ENCODE assay signal across 8 mouse cellular contexts in genomic region chr2:163918317-163919258, GRCm38 (mm10). TPM values are rescaled to one million over a fixed set of nuclear protein-coding genes. Genes with fewer than 3 reads are reported as not detected.
DNase-seq lines count a peak whose midpoint lies in the region; ATAC-seq and TF ChIP-seq lines count a peak whose summit lies in the region.

TSS of gene Rims4 (minus strand) at chr2:163918683.

- H3K9ac ChIP-seq in forebrain, embryonic 14.5 days (ENCODE audit: low read length): peak within 1 kb of the TSS; percentile 77
- peak within 1 kb of the TSS; percentile 85 for H3K9ac ChIP-seq in hindbrain, embryonic 13.5 days
- peak within 1 kb of the TSS; percentile 84 for H3K9ac ChIP-seq in neural tube, embryonic 13.5 days

- no peaks in the 10 kb centered on the region for H3K4me1 ChIP-seq in kidney, adult 2 months (ENCODE audit: control insufficient read depth, insufficient read depth, low read length)
- H3K4me1 ChIP-seq in forebrain, embryonic 14.5 days (ENCODE audit: control insufficient read depth, insufficient read depth, low read length): peaks cover 16% of the 10 kb centered on the region
- peaks cover 55% of the 10 kb centered on the region for H3K4me1 ChIP-seq in hindbrain, embryonic 13.5 days (replicated peaks)
- peaks cover 30% of the 10 kb centered on the region for H3K4me1 ChIP-seq in neural tube, embryonic 13.5 days (replicated peaks)

- no peak for TF ChIP-seq POLR2A in kidney, adult 2 months (IDR thresholded peaks at IDR 0.05; ENCODE audit: low read depth, low read length)

- H3K36me3 ChIP-seq in kidney, adult 2 months (ENCODE audit: control insufficient read depth, insufficient read depth, low read length): no peaks in the 10 kb centered on the region
- H3K36me3 ChIP-seq in forebrain, embryonic 14.5 days (ENCODE audit: control insufficient read depth, insufficient read depth, low read length): no peaks in the 10 kb centered on the region
- no peaks in the 10 kb centered on the region for H3K36me3 ChIP-seq in hindbrain, embryonic 13.5 days
- H3K36me3 ChIP-seq in neural tube, embryonic 13.5 days: no peaks in the 10 kb centered on the region

- peak; percentile 8 for DNase-seq in kidney, adult 2 months
- no peak for DNase-seq in kidney, adult 9 months
- DNase-seq in forebrain, embryonic 14.5 days (ENCODE audit: low spot score): peak; percentile 82
- peak; percentile 69 to 87 for DNase-seq in left cerebral cortex, postnatal 36 days (ENCODE audit: low spot score in 2 of 2)
- no peak for DNase-seq in spleen, adult 18-20 months

- H3K27ac ChIP-seq in kidney, adult 2 months (ENCODE audit: insufficient read depth, low read depth, low read length): no peak within 1 kb of the TSS
- no peak within 1 kb of the TSS for H3K27ac ChIP-seq in forebrain, embryonic 14.5 days (ENCODE audit: low read depth, low read length)
- H3K27ac ChIP-seq in hindbrain, embryonic 13.5 days: peak within 1 kb of the TSS; percentile 76
- peak within 1 kb of the TSS; percentile 62; the same call in 1 of the 2 replicates for H3K27ac ChIP-seq in neural tube, embryonic 13.5 days (replicated peaks)

- H3K27me3 ChIP-seq in kidney, adult 2 months (replicated peaks; ENCODE audit: control insufficient read depth, insufficient read depth, low read length): peaks cover 2% of the 10 kb centered on the region; the same call in 1 of the 2 replicates
- H3K27me3 ChIP-seq in forebrain, embryonic 14.5 days (replicated peaks; ENCODE audit: control insufficient read depth, insufficient read depth, low read length): peaks cover 36% of the 10 kb centered on the region
- H3K27me3 ChIP-seq in hindbrain, embryonic 13.5 days: peaks cover 72% of the 10 kb centered on the region
- peaks cover 74% of the 10 kb centered on the region for H3K27me3 ChIP-seq in neural tube, embryonic 13.5 days

- TF ChIP-seq CTCF in kidney, adult 2 months (conservative IDR thresholded peaks at IDR 0.05; ENCODE audit: insufficient read depth, insufficient read length, low read depth, low read length): no peak

- peak within 1 kb of the TSS; percentile 93 for H3K4me2 ChIP-seq in forebrain, embryonic 14.5 days (ENCODE audit: low read length)
- peak within 1 kb of the TSS; percentile 92 for H3K4me2 ChIP-seq in hindbrain, embryonic 13.5 days
- peak within 1 kb of the TSS; percentile 88 for H3K4me2 ChIP-seq in neural tube, embryonic 13.5 days

- peak; percentile 59 for ATAC-seq in cerebellum, adult (ENCODE audit: insufficient number of reproducible peaks, low FRiP score, low TSS enrichment)
- peak; percentile 92 for ATAC-seq in forebrain, embryonic 14.5 days
- peak; percentile 63 for ATAC-seq in hindbrain, embryonic 13.5 days (ENCODE audit: low FRiP score)
- peak; percentile 70 for ATAC-seq in neural tube, embryonic 13.5 days (ENCODE audit: low read depth)

- no peaks in the 10 kb centered on the region for H3K9me3 ChIP-seq in forebrain, embryonic 14.5 days (replicated peaks; ENCODE audit: control insufficient read depth, low read length)
- H3K9me3 ChIP-seq in hindbrain, embryonic 13.5 days: no peaks in the 10 kb centered on the region
- no peaks in the 10 kb centered on the region for H3K9me3 ChIP-seq in neural tube, embryonic 13.5 days

- 4% methylated on average over 109 of the region's 115 CpGs for WGBS in kidney, adult 2 months
- 1% methylated on average over 53 of the region's 115 CpGs for WGBS in forebrain, embryonic 14.5 days
- 1% methylated on average over 83 of the region's 115 CpGs for WGBS in hindbrain, embryonic 13.5 days
- whole genome bisulfite sequencing in neural tube, embryonic 13.5 days: under 1% methylated on average over 90 of the region's 115 CpGs

- intact Hi-C loops in left cerebral cortex, postnatal 36 days (cut with DNase I): loop anchor here (2.0 kb wide), 1 partner anchor 44 kb away; no protein-coding TSS in a partner anchor

- H3K4me3 ChIP-seq in kidney, adult 2 months (ENCODE audit: insufficient read depth, low read depth, low read length): peak within 1 kb of the TSS; percentile 16; the same call in 1 of the 2 replicates
- peak within 1 kb of the TSS; percentile 66 for H3K4me3 ChIP-seq in forebrain, embryonic 14.5 days (ENCODE audit: low read depth, low read length)
- peak within 1 kb of the TSS; percentile 76 for H3K4me3 ChIP-seq in hindbrain, embryonic 13.5 days
- peak within 1 kb of the TSS; percentile 66 for H3K4me3 ChIP-seq in neural tube, embryonic 13.5 days

RNA-seq across cellular contexts. Expression of gene Rims4, which starts in this region (rescaled TPM):
- polyA plus RNA-seq in kidney, adult 2 months (2012; rRNA removed): 0.08 and 0.22 TPM in 2 replicates
- polyA plus RNA-seq in forebrain, embryonic 14.5 days (2014; fragmentation: Nextera tagmentation; extraction: Ambion mirVana): 1.7 and 2.3 TPM in 2 replicates
- 9.7 TPM in 2 replicates for polyA plus RNA-seq in hindbrain, embryonic 13.5 days (2015; fragmentation: Nextera tagmentation; extraction: Ambion mirVana)
- 10 to 100 TPM; 86.6 to 94.5 TPM for total RNA-seq in left cerebral cortex, postnatal 36 days (2021)
- 8.5 and 8.7 TPM in 2 replicates for polyA plus RNA-seq in neural tube, embryonic 13.5 days (2015; fragmentation: Nextera tagmentation; extraction: Ambion mirVana)

Comparison
In these comparisons a context has a peak if more than half of its experiments do, and no peak if none do; other contexts are left out.
1. Peak in DNase-seq and H3K4me3 ChIP-seq in kidney, adult 2 months; RNA of the gene not detected or under 1 TPM.
2. DNase-seq: peak in forebrain, embryonic 14.5 days (single experiment) and left cerebral cortex, postnatal 36 days (2 of 2); none in kidney, adult 9 months (single experiment) and spleen, adult 18-20 months (0 of 2).
3. H3K27ac ChIP-seq: peak in hindbrain, embryonic 13.5 days (single experiment) and neural tube, embryonic 13.5 days (single experiment); none in kidney, adult 2 months (single experiment) and forebrain, embryonic 14.5 days (single experiment).
4. H3K4me3 ChIP-seq: peak in every context shown above with its lines; median percentile 76 in hindbrain, embryonic 13.5 days; 66 in forebrain, embryonic 14.5 days; 66 in neural tube, embryonic 13.5 days; 16 in kidney, adult 2 months.
5. Peak in every context shown above with its lines, with median percentiles within 50 percentile points of each other: ATAC-seq, H3K4me2 ChIP-seq and H3K9ac ChIP-seq.